Mouse (Mus musculus) embryonic fibroblast, embryonic 13.5 days (primary cell): ENCODE measurements around the gene Yod1.

Source experiments
- CTCF ChIP-seq: IDR thresholded peaks from 2 replicates; pipeline ENCODE4 v1.5.1; 2011; ENCODE audit warnings: mild to moderate bottlenecking, control low read depth, low read length, moderate library complexity, borderline replicate concordance; ENCODE audit not compliant: insufficient read depth
- POLR2A ChIP-seq: IDR thresholded peaks from 2 replicates; pipeline ENCODE4 v1.6.1; 2011; ENCODE audit warnings: low read depth, mild to moderate bottlenecking, control low read depth, low read length, moderate library complexity

DNA sequence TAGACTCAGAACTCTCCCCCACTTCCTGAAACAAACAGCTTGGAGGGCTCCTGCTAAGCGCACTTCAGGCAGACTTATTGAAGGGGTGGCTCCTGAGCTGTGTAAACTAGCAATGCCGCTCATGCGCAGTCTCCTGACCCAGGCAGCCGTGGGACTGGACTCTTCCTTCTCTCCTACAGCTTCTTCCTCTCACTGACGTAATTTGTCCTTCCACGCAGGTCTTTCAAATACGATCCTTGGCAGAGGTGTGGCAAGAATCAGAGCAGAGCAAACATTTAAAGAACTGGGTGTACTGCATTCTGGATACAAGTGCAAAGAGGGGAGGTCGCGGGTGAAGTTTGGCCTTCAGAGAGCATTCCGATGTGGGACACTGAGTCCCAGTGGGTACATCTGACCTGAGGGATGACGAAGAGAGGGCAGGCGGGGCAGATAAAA, 46.9 kb downstream of the Yod1 start:
- TF ChIP-seq POLR2A (no peak), CTCF (no peak)
